Mouse (Mus musculus): ENCODE measurements around the gene Areg. TPM values are rescaled to one million over a fixed set of nuclear protein-coding genes. Genes with fewer than 3 reads are reported as not detected.

Areg gene
- polyA plus RNA-seq, 1 experiment from 2014 or later = not detected

GRCm38 (mm10) chr5:91126623-91127022 is 12.8 kb upstream of the Areg start:
- WGBS = 82% methylated on average over 1 of the region's 1 CpGs
- no peaks in the 10 kb centered on the region for H3K9me3 ChIP-seq
- no peaks in the 10 kb centered on the region for H3K27me3 ChIP-seq (ENCODE audit: insufficient read depth, poor library complexity, severe bottlenecking)
- no peaks in the 10 kb centered on the region for H3K36me3 ChIP-seq
- DNase-seq (ENCODE audit: low spot score) = no peak
- H3K27ac ChIP-seq = no peak overlapping the region
- no peaks in the 10 kb centered on the region for H3K4me1 ChIP-seq
- H3K4me3 ChIP-seq = no peak overlapping the region

GRCm38 (mm10) chr5:91134961-91135360 is 4.4 kb upstream of the Areg start:
- no peak overlapping the region for H3K4me3 ChIP-seq
- H3K9me3 ChIP-seq = no peaks in the 10 kb centered on the region
- no peaks in the 10 kb centered on the region for H3K36me3 ChIP-seq
- H3K27me3 ChIP-seq (ENCODE audit: insufficient read depth, poor library complexity, severe bottlenecking) = peaks cover 6% of the 10 kb centered on the region; the same call in 1 of the 2 replicates
- peaks cover 5% of the 10 kb centered on the region; the same call in 1 of the 2 replicates for H3K4me1 ChIP-seq
- H3K27ac ChIP-seq = no peak overlapping the region
- 6% methylated on average over 1 of the region's 1 CpGs for WGBS
- no peak for DNase-seq (ENCODE audit: low spot score)

GRCm38 (mm10) chr5:91138970-91139369 is 429 bp upstream of the Areg start:
- WGBS = under 1% methylated on average over 7 of the region's 7 CpGs
- peak overlapping the region; percentile 72; the same call in 1 of the 2 replicates for H3K27ac ChIP-seq
- H3K36me3 ChIP-seq = no peaks in the 10 kb centered on the region
- peak overlapping the region; percentile 68 for H3K4me3 ChIP-seq
- no peak for DNase-seq (ENCODE audit: low spot score)
- peaks cover 20% of the 10 kb centered on the region for H3K27me3 ChIP-seq (ENCODE audit: insufficient read depth, poor library complexity, severe bottlenecking)
- peaks cover 5% of the 10 kb centered on the region; the same call in 1 of the 2 replicates for H3K4me1 ChIP-seq
- no peaks in the 10 kb centered on the region for H3K9me3 ChIP-seq

DNA sequence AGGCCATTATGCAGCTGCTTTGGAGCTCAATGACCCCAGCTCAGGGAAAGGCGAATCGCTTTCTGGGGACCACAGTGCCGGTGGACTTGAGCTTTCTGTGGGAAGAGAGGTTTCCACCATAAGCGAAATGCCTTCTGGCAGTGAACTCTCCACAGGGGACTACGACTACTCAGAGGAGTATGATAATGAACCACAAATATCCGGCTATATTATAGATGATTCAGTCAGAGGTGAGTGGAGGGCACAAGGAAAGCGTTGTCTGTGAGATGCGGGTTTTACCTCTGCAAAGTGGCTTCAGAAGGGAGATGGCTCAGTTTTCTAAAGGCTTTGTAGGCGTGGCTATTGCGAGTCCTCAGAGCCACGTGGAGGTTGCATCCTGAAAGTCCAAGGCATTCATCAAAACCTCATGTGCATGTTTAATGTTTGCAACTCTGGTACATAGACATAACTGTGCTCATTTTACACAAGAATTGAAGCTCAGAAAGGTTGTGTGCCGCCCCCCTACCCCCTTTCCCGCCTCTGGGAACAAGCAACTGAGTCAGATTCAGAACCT is 1.6 kb downstream of the Areg start:
- no peak for DNase-seq (ENCODE audit: low spot score)
- peaks cover 5% of the 10 kb centered on the region; the same call in 1 of the 2 replicates for H3K4me1 ChIP-seq

DNA sequence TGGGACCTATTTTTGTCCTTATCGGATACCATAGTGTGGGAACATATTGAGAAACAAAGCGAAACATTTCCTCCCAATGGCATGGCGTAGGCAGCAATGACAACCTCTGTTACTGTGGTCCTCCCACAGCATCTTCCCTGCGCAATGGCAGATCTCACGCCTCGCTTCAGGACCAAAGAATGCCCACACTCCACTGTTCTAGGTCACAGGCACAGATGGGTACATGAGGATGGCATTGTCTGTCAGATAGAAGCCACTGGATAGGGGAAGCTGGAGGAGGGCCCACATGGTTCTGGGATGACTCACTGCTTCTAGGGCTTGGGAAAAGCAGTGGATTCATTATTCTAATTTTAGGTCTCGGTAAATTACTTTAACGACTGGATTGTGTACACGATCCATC is 5.6 kb downstream of the Areg start:
- Histone ChIP-seq H3K27ac (no peak overlapping the region), H3K9me3 (no peaks in the 10 kb centered on the region), H3K36me3 (no peaks in the 10 kb centered on the region), H3K4me1 (no peaks in the 10 kb centered on the region), H3K4me3 (no peak overlapping the region), H3K27me3 (ENCODE audit: insufficient read depth, poor library complexity, severe bottlenecking) (peaks cover 14% of the 10 kb centered on the region)
- 83% methylated on average over 9 of the region's 9 CpGs for WGBS
- no peak for DNase-seq (ENCODE audit: low spot score)

More for the DNA sequence above, 1.6 kb downstream of the Areg start:
- H3K4me3 ChIP-seq = no peak overlapping the region
- no peaks in the 10 kb centered on the region for H3K9me3 ChIP-seq
- H3K27me3 ChIP-seq (ENCODE audit: insufficient read depth, poor library complexity, severe bottlenecking) = peaks cover 20% of the 10 kb centered on the region
- H3K27ac ChIP-seq = no peak overlapping the region
- 49% methylated on average over 13 of the region's 13 CpGs for WGBS
- no peaks in the 10 kb centered on the region for H3K36me3 ChIP-seq

DNA sequence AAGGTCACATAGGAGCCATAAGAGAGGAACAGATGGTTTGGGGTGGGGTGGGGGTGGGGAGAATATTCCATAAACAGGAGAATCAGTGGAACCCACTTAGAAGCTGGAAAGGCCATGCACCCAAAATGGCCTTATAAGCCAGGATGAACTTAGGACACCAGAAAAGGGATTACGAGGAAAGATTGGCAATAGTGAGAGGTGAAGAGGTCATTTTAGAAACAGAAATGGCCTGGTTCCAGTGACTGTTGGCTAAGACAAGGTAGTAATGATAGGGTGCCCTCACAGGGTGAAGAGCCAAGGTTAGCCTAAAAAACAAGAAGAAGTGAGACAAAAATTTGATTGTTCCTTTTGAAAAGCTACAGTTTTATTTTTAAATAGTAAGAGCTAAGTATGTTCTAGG is 7.6 kb downstream of the Areg start:
- Histone ChIP-seq H3K4me3 (no peak overlapping the region), H3K36me3 (no peaks in the 10 kb centered on the region), H3K9me3 (no peaks in the 10 kb centered on the region), H3K27ac (no peak overlapping the region), H3K4me1 (no peaks in the 10 kb centered on the region), H3K27me3 (ENCODE audit: insufficient read depth, poor library complexity, severe bottlenecking) (no peaks in the 10 kb centered on the region)
- WGBS = 74% methylated on average over 1 of the region's 1 CpGs
- no peak for DNase-seq (ENCODE audit: low spot score)

GRCm38 (mm10) chr5:91148054-91148453 is 8.7 kb downstream of the Areg start:
- no peaks in the 10 kb centered on the region for H3K36me3 ChIP-seq
- no peak overlapping the region for H3K4me3 ChIP-seq
- H3K27me3 ChIP-seq (ENCODE audit: insufficient read depth, poor library complexity, severe bottlenecking) = no peaks in the 10 kb centered on the region
- WGBS = 80% methylated on average over 2 of the region's 2 CpGs
- no peak overlapping the region for H3K27ac ChIP-seq
- H3K4me1 ChIP-seq = no peaks in the 10 kb centered on the region
- no peaks in the 10 kb centered on the region for H3K9me3 ChIP-seq
- DNase-seq (ENCODE audit: low spot score) = no peak

- 77% methylated on average over 8 of the region's 8 CpGs for WGBS
- no peaks in the 10 kb centered on the region for H3K36me3 ChIP-seq
- no peak overlapping the region for H3K4me3 ChIP-seq
- DNase-seq (ENCODE audit: low spot score) = no peak
- no peaks in the 10 kb centered on the region for H3K27me3 ChIP-seq (ENCODE audit: insufficient read depth, poor library complexity, severe bottlenecking)
- no peaks in the 10 kb centered on the region for H3K9me3 ChIP-seq
- H3K27ac ChIP-seq = no peak overlapping the region
- H3K4me1 ChIP-seq = no peaks in the 10 kb centered on the region
Measured at GRCm38 (mm10) chr5:91156677-91157076, 17.3 kb downstream of the Areg start.

DNA sequence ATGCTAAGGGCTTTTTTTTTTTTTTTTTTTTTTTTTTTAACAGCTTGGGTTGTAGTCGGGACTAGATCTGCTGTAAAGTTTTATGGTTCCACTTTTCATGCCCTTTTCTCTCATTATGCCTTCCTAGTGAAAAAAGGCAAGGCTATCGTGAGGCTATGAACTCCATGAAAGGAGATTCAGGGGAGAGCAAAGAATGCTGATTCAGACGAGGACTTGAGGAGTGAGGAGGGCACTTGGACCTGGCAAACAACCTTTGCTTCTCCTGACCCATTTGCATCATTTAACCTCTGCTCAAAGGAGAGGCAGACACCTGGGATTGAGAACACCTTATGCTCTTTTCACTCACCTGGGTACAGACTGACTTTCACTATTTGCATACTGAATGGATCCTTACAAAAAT is 17.8 kb downstream of the Areg start:
- no peaks in the 10 kb centered on the region for H3K27me3 ChIP-seq (ENCODE audit: insufficient read depth, poor library complexity, severe bottlenecking)
- no peak overlapping the region for H3K4me3 ChIP-seq
- H3K36me3 ChIP-seq = no peaks in the 10 kb centered on the region
- no peaks in the 10 kb centered on the region for H3K4me1 ChIP-seq
- 46% methylated on average over 3 of the region's 3 CpGs for WGBS
- no peak overlapping the region for H3K27ac ChIP-seq
- DNase-seq (ENCODE audit: low spot score) = no peak
- H3K9me3 ChIP-seq = no peaks in the 10 kb centered on the region

GRCm38 (mm10) chr5:91162787-91163186 is 23.4 kb downstream of the Areg start:
- 78% methylated on average over 4 of the region's 4 CpGs for WGBS

GRCm38 (mm10) chr5:91166601-91167000 is 27.2 kb downstream of the Areg start:
- Histone ChIP-seq H3K36me3 (no peaks in the 10 kb centered on the region), H3K27ac (no peak overlapping the region), H3K9me3 (no peaks in the 10 kb centered on the region), H3K4me1 (no peaks in the 10 kb centered on the region), H3K27me3 (ENCODE audit: insufficient read depth, poor library complexity, severe bottlenecking) (no peaks in the 10 kb centered on the region), H3K4me3 (no peak overlapping the region)
- no peak for DNase-seq (ENCODE audit: low spot score)
- 74% methylated on average over 5 of the region's 5 CpGs for WGBS

More at GRCm38 (mm10) chr5:91162787-91163186, 23.4 kb downstream of the Areg start:
- H3K9me3 ChIP-seq = no peaks in the 10 kb centered on the region
- no peak for DNase-seq (ENCODE audit: low spot score)
- no peak overlapping the region for H3K4me3 ChIP-seq
- no peaks in the 10 kb centered on the region for H3K27me3 ChIP-seq (ENCODE audit: insufficient read depth, poor library complexity, severe bottlenecking)
- no peaks in the 10 kb centered on the region for H3K4me1 ChIP-seq
- H3K36me3 ChIP-seq = no peaks in the 10 kb centered on the region
- no peak overlapping the region for H3K27ac ChIP-seq

DNA sequence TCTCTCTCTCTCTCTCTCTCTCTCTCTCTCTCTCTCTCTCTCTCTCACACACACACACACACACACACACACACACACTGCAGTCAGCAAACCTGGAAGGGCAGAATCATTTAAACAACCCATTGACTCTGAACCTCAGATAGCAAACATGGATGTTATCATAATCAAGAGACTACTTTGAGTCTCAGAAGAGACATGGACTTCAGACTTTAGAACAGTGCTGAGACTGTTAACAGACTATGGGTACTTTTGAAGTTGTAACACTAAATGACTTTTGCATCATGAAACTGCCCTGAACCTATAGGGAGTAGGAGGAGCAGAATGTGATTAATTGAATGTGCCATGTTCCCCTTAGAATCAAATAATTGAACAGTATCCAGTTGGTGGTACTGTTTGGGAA is 37.0 kb downstream of the Areg start:
- DNase-seq (ENCODE audit: low spot score) = no peak
- Histone ChIP-seq H3K9me3 (no peaks in the 10 kb centered on the region), H3K4me1 (no peaks in the 10 kb centered on the region), H3K27ac (no peak overlapping the region), H3K4me3 (no peak overlapping the region), H3K27me3 (ENCODE audit: insufficient read depth, poor library complexity, severe bottlenecking) (no peaks in the 10 kb centered on the region), H3K36me3 (no peaks in the 10 kb centered on the region)

DNA sequence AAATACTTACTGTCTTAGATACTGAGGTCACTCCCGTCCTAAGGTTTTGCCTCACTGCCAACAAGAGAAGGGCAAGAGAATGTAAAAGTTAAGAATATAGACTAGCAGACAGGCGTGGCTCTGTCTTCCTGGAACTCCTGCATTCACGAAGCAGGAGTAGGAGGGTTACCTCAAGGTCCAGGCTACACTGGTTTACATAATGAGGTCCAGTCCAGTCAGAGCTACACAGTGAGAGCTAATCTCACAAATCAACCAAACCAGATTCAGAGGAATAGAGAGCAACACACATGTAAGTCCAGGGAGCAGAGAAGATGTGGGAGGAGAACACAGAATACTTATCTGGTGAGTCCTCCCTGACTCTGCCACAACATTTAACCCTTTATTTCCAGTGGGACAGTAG is 55.2 kb downstream of the Areg start:
- H3K27ac ChIP-seq = no peak overlapping the region
- no peaks in the 10 kb centered on the region for H3K9me3 ChIP-seq
- no peaks in the 10 kb centered on the region for H3K27me3 ChIP-seq (ENCODE audit: insufficient read depth, poor library complexity, severe bottlenecking)
- no peak overlapping the region for H3K4me3 ChIP-seq
- H3K4me1 ChIP-seq = no peaks in the 10 kb centered on the region
- H3K36me3 ChIP-seq = no peaks in the 10 kb centered on the region
- no peak for DNase-seq (ENCODE audit: low spot score)
- WGBS = 63% methylated on average over 3 of the region's 3 CpGs
